Mouse (Mus musculus) neural tube, embryonic 15.5 days (tissue): ENCODE data around the gene Ctns. TPM values are rescaled to one million over a fixed set of nuclear protein-coding genes. Genes with fewer than 3 reads are reported as not detected.

Experiments
- ATAC-seq: fragments of 200-750 bp; cut with Nextera tagmentation; 2 replicates; pipeline ENCODE4 v1.8.0; 2017; ENCODE audit warnings: mild to moderate bottlenecking, moderate TSS enrichment, moderate library complexity; ENCODE audit not compliant: low FRiP score
- H3K27ac ChIP-seq: fragments of 300-500 bp; sonication (generic); replicated peaks from 2 replicates; pipeline ENCODE4 v1.5.1; 2015; ENCODE audit warnings: mild to moderate bottlenecking, inconsistent platforms
- H3K27me3 ChIP-seq: fragments of 300-500 bp; sonication (generic); replicated peaks from 2 replicates; pipeline ENCODE4 v1.6.1; 2015; ENCODE audit warnings: inconsistent platforms
- H3K36me3 ChIP-seq: fragments of 300-500 bp; sonication (generic); 2 replicates; pipeline ENCODE4 v1.6.1; 2015; ENCODE audit warnings: inconsistent platforms
- H3K4me1 ChIP-seq: fragments of 300-500 bp; sonication (generic); 2 replicates; pipeline ENCODE4 v1.6.1; 2015; ENCODE audit warnings: inconsistent platforms
- H3K4me2 ChIP-seq: fragments of 300-500 bp; sonication (generic); 2 replicates; pipeline ENCODE4 v1.6.1; 2015; ENCODE audit warnings: inconsistent platforms, mild to moderate bottlenecking, moderate library complexity
- H3K4me3 ChIP-seq: fragments of 300-500 bp; sonication (generic); replicated peaks from 2 replicates; pipeline ENCODE4 v1.5.1; 2015; ENCODE audit warnings: mild to moderate bottlenecking, inconsistent platforms
- H3K9ac ChIP-seq: fragments of 300-500 bp; sonication (generic); replicated peaks from 2 replicates; pipeline ENCODE4 v1.6.1; 2015; ENCODE audit warnings: mild to moderate bottlenecking, inconsistent platforms
- H3K9me3 ChIP-seq: fragments of 300-500 bp; sonication (generic); replicated peaks from 2 replicates; pipeline ENCODE4 v1.6.1; 2016; ENCODE audit warnings: inconsistent platforms
- WGBS: fragments of 180-500 bp; shearing (Covaris S2); methylation state at CpG from one replicate; pipeline ENCODE4 v1.1.7; 2015; ENCODE audit warnings: mixed read lengths; 5-methylcytosine and 5-hydroxymethylcytosine counted together
- polyA plus RNA-seq: library from polyadenylated mRNA; unstranded; fragments of >200 nt; fragmentation: Nextera tagmentation; extraction: Ambion mirVana; gene quantifications from 2 replicates; pipeline ENCODE4 v1.2.1, GENCODE M21; 2015

Gene Ctns
- 17.0 and 17.7 TPM in 2 replicates for polyA plus RNA-seq

GRCm38 (mm10) chr11:73198603-73199229, at the start of gene Ctns:
Gene Ctns, minus strand, starts transcription at chr11:73199042.
- H3K9me3 ChIP-seq: no peaks in the 10 kb centered on the region
- H3K4me2 ChIP-seq: peak within 1 kb of the TSS; percentile 96
- ATAC-seq: peak; percentile 97
- H3K4me1 ChIP-seq: peaks cover 30% of the 10 kb centered on the region
- H3K27ac ChIP-seq: peak within 1 kb of the TSS; percentile 82
- H3K9ac ChIP-seq: peak within 1 kb of the TSS; percentile 87
- H3K27me3 ChIP-seq: 0 out of 2 replicates have a peak, but pooled peaks cover 4% of the 10 kb centered on the region
- 1% methylated on average over 22 of the region's 22 CpGs for WGBS
- H3K4me3 ChIP-seq: peak within 1 kb of the TSS; percentile 83
- peaks cover 7% of the 10 kb centered on the region; the same call in 1 of the 2 replicates for H3K36me3 ChIP-seq

GRCm38 (mm10) chr11:73242777-73243176, 43.9 kb upstream of the Ctns start:
- Histone ChIP-seq H3K9me3 (no peaks in the 10 kb centered on the region), H3K4me3 (no peak overlapping the region), H3K36me3 (no peaks in the 10 kb centered on the region), H3K9ac (no peak overlapping the region), H3K27ac (no peak overlapping the region), H3K27me3 (no peaks in the 10 kb centered on the region), H3K4me1 (no peaks in the 10 kb centered on the region), H3K4me2 (no peak overlapping the region)
- 85% methylated on average over 4 of the region's 4 CpGs for WGBS
- ATAC-seq: no peak

GRCm38 (mm10) chr11:73242199-73242598, 43.4 kb upstream of the Ctns start:
- no peak overlapping the region for H3K4me2 ChIP-seq
- H3K9ac ChIP-seq: no peak overlapping the region
- H3K36me3 ChIP-seq: no peaks in the 10 kb centered on the region
- no peaks in the 10 kb centered on the region for H3K27me3 ChIP-seq
- WGBS: 69% methylated on average over 6 of the region's 6 CpGs
- no peak for ATAC-seq
- H3K4me1 ChIP-seq: no peaks in the 10 kb centered on the region
- H3K27ac ChIP-seq: no peak overlapping the region
- H3K9me3 ChIP-seq: no peaks in the 10 kb centered on the region
- H3K4me3 ChIP-seq: no peak overlapping the region

- Histone ChIP-seq H3K4me1 (0 out of 2 replicates have a peak, but pooled peaks cover 5% of the 10 kb centered on the region), H3K9me3 (no peaks in the 10 kb centered on the region), H3K27me3 (no peaks in the 10 kb centered on the region), H3K27ac (no peak overlapping the region), H3K4me2 (no peak overlapping the region), H3K4me3 (no peak overlapping the region), H3K9ac (no peak overlapping the region), H3K36me3 (no peaks in the 10 kb centered on the region)
- WGBS: 65% methylated on average over 3 of the region's 3 CpGs
- no peak for ATAC-seq
Measured at GRCm38 (mm10) chr11:73236731-73237130, 37.9 kb upstream of the Ctns start.

GRCm38 (mm10) chr11:73235990-73236701, 37.3 kb upstream of the Ctns start:
- no peak overlapping the region for H3K4me3 ChIP-seq
- H3K27me3 ChIP-seq: no peaks in the 10 kb centered on the region
- no peak for ATAC-seq

GRCm38 (mm10) chr11:73233992-73234391, 35.1 kb upstream of the Ctns start, which contains the start of gene Trpv1:
Gene Trpv1, plus strand, starts transcription at chr11:73234292.
- Histone ChIP-seq H3K9me3 (0 out of 2 replicates have a peak, but pooled peaks cover 2% of the 10 kb centered on the region), H3K4me3 (no peak within 1 kb of the TSS), H3K27me3 (no peaks in the 10 kb centered on the region), H3K4me1 (0 out of 2 replicates have a peak, but pooled peaks cover 5% of the 10 kb centered on the region), H3K4me2 (no peak within 1 kb of the TSS), H3K36me3 (no peaks in the 10 kb centered on the region), H3K9ac (no peak within 1 kb of the TSS), H3K27ac (no peak within 1 kb of the TSS)
- no peak for ATAC-seq
- WGBS: 73% methylated on average over 5 of the region's 5 CpGs

More at GRCm38 (mm10) chr11:73235990-73236701, 37.3 kb upstream of the Ctns start:
- H3K4me2 ChIP-seq: no peak overlapping the region
- H3K4me1 ChIP-seq: 0 out of 2 replicates have a peak, but pooled peaks cover 5% of the 10 kb centered on the region
- WGBS: 49% methylated on average over 5 of the region's 5 CpGs
- no peaks in the 10 kb centered on the region for H3K9me3 ChIP-seq
- no peak overlapping the region for H3K9ac ChIP-seq
- H3K36me3 ChIP-seq: no peaks in the 10 kb centered on the region
- H3K27ac ChIP-seq: peak overlapping the region; percentile 28

GRCm38 (mm10) chr11:73232513-73232912, 33.7 kb upstream of the Ctns start:
- no peak for ATAC-seq
- H3K9ac ChIP-seq: no peak overlapping the region

GRCm38 (mm10) chr11:73230081-73230480, 31.2 kb upstream of the Ctns start:
- Histone ChIP-seq H3K27me3 (no peaks in the 10 kb centered on the region), H3K4me2 (no peak overlapping the region), H3K9me3 (0 out of 2 replicates have a peak, but pooled peaks cover 4% of the 10 kb centered on the region), H3K9ac (no peak overlapping the region), H3K27ac (no peak overlapping the region), H3K36me3 (no peaks in the 10 kb centered on the region), H3K4me3 (no peak overlapping the region), H3K4me1 (no peaks in the 10 kb centered on the region)
- WGBS: 93% methylated on average over 5 of the region's 5 CpGs
- ATAC-seq: no peak

More at GRCm38 (mm10) chr11:73232513-73232912, 33.7 kb upstream of the Ctns start:
- Histone ChIP-seq H3K4me2 (no peak overlapping the region), H3K27me3 (no peaks in the 10 kb centered on the region), H3K9me3 (0 out of 2 replicates have a peak, but pooled peaks cover 4% of the 10 kb centered on the region), H3K27ac (no peak overlapping the region), H3K36me3 (no peaks in the 10 kb centered on the region), H3K4me3 (no peak overlapping the region), H3K4me1 (0 out of 2 replicates have a peak, but pooled peaks cover 5% of the 10 kb centered on the region)
- 67% methylated on average over 2 of the region's 2 CpGs for WGBS

GRCm38 (mm10) chr11:73228881-73229280, 30.0 kb upstream of the Ctns start:
- no peak overlapping the region for H3K4me3 ChIP-seq
- ATAC-seq: no peak
- WGBS: 84% methylated on average over 5 of the region's 5 CpGs
- H3K4me2 ChIP-seq: no peak overlapping the region
- no peaks in the 10 kb centered on the region for H3K27me3 ChIP-seq
- no peaks in the 10 kb centered on the region for H3K4me1 ChIP-seq
- no peak overlapping the region for H3K9ac ChIP-seq
- H3K27ac ChIP-seq: no peak overlapping the region
- 0 out of 2 replicates have a peak, but pooled peaks cover 4% of the 10 kb centered on the region for H3K9me3 ChIP-seq
- H3K36me3 ChIP-seq: no peaks in the 10 kb centered on the region

- Histone ChIP-seq H3K27ac (no peak overlapping the region), H3K9me3 (0 out of 2 replicates have a peak, but pooled peaks cover 4% of the 10 kb centered on the region), H3K36me3 (no peaks in the 10 kb centered on the region), H3K9ac (no peak overlapping the region), H3K27me3 (no peaks in the 10 kb centered on the region), H3K4me3 (no peak overlapping the region), H3K4me2 (no peak overlapping the region), H3K4me1 (no peaks in the 10 kb centered on the region)
- WGBS: 93% methylated on average over 6 of the region's 6 CpGs
- no peak for ATAC-seq
Measured at GRCm38 (mm10) chr11:73225856-73226255, 27.0 kb upstream of the Ctns start.

- Histone ChIP-seq H3K36me3 (no peaks in the 10 kb centered on the region), H3K4me3 (no peak overlapping the region), H3K27me3 (no peaks in the 10 kb centered on the region), H3K9me3 (0 out of 2 replicates have a peak, but pooled peaks cover 2% of the 10 kb centered on the region), H3K9ac (no peak overlapping the region), H3K4me2 (no peak overlapping the region), H3K27ac (no peak overlapping the region), H3K4me1 (no peaks in the 10 kb centered on the region)
- 77% methylated on average over 2 of the region's 2 CpGs for WGBS
- ATAC-seq: no peak
Measured at GRCm38 (mm10) chr11:73223966-73224365, 25.1 kb upstream of the Ctns start.
